Mouse (Mus musculus) cortical plate, adult 2 months (tissue): ENCODE measurements around the gene Fzd2.

Experiments
- CTCF ChIP-seq: fragments of 200-500 bp; IDR thresholded peaks from 2 replicates; pipeline ENCODE4 v1.5.1; 2011; ENCODE audit warnings: mild to moderate bottlenecking, control low read depth, low read length; ENCODE audit not compliant: insufficient read depth; ENCODE audit errors: extremely low read depth
- POLR2A ChIP-seq: fragments of 200-500 bp; IDR thresholded peaks from 2 replicates; pipeline ENCODE4 v1.6.1; 2011; ENCODE audit warnings: mild to moderate bottlenecking, low read length, control low read depth; ENCODE audit not compliant: insufficient read depth; ENCODE audit errors: extremely low read depth

- TF ChIP-seq CTCF (no peak), POLR2A (no peak)
Observed at GRCm38 (mm10) chr11:102636887-102637286, 32.7 kb downstream of the Fzd2 start.
